Mouse (Mus musculus): Measurements from ENCODE around the gene Irx6. TPM values are rescaled to one million over a fixed set of nuclear protein-coding genes. Genes with fewer than 3 reads are reported as not detected.

Gene Irx6
- polyA plus RNA-seq, 1 experiment, result not detected

- Histone ChIP-seq H3K9me3 (ENCODE audit: control insufficient read depth, low read length) (peaks cover 2% of the 10 kb centered on the region; the same call in 1 of the 2 replicates), H3K4me1 (ENCODE audit: control insufficient read depth) (no peaks in the 10 kb centered on the region), H3K4me3 (replicated peaks) (no peak overlapping the region), H3K27me3 (ENCODE audit: control insufficient read depth) (no peaks in the 10 kb centered on the region), H3K36me3 (ENCODE audit: control insufficient read depth) (no peaks in the 10 kb centered on the region)
- no peak for TF ChIP-seq GATA1 (IDR thresholded peaks at IDR 0.05; ENCODE audit: low read length)
- no peak for TF ChIP-seq TAL1 (IDR thresholded peaks at IDR 0.05; ENCODE audit: low read length)
These were observed 39.2 kb downstream of the Irx6 start for GRCm38 (mm10) chr8:92713286-92713685.

- Histone ChIP-seq H3K4me1 (ENCODE audit: control insufficient read depth) (no peaks in the 10 kb centered on the region), H3K36me3 (ENCODE audit: control insufficient read depth) (no peaks in the 10 kb centered on the region), H3K27me3 (ENCODE audit: control insufficient read depth) (no peaks in the 10 kb centered on the region), H3K9me3 (ENCODE audit: control insufficient read depth, low read length) (no peaks in the 10 kb centered on the region), H3K4me3 (replicated peaks) (no peak overlapping the region)
- TF ChIP-seq GATA1 (IDR thresholded peaks at IDR 0.05; ENCODE audit: low read length) (no peak), TAL1 (IDR thresholded peaks at IDR 0.05; ENCODE audit: low read length) (no peak)
These were observed 43.3 kb downstream of the Irx6 start for GRCm38 (mm10) chr8:92717418-92717817.

GRCm38 (mm10) chr8:92718057-92718456 lies 44.0 kb downstream of the Irx6 start:
- Histone ChIP-seq H3K4me1 (ENCODE audit: control insufficient read depth) (no peaks in the 10 kb centered on the region), H3K9me3 (ENCODE audit: control insufficient read depth, low read length) (no peaks in the 10 kb centered on the region), H3K36me3 (ENCODE audit: control insufficient read depth) (no peaks in the 10 kb centered on the region), H3K27me3 (ENCODE audit: control insufficient read depth) (no peaks in the 10 kb centered on the region), H3K4me3 (replicated peaks) (no peak overlapping the region)
- no peak for TF ChIP-seq TAL1 (IDR thresholded peaks at IDR 0.05; ENCODE audit: low read length)
- TF ChIP-seq GATA1 (IDR thresholded peaks at IDR 0.05; ENCODE audit: low read length), result no peak

- Histone ChIP-seq H3K9me3 (ENCODE audit: control insufficient read depth, low read length) (no peaks in the 10 kb centered on the region), H3K27me3 (ENCODE audit: control insufficient read depth) (no peaks in the 10 kb centered on the region), H3K36me3 (ENCODE audit: control insufficient read depth) (no peaks in the 10 kb centered on the region), H3K4me1 (ENCODE audit: control insufficient read depth) (no peaks in the 10 kb centered on the region), H3K4me3 (replicated peaks) (no peak overlapping the region)
- TF ChIP-seq TAL1 (IDR thresholded peaks at IDR 0.05; ENCODE audit: low read length), result no peak
- TF ChIP-seq GATA1 (IDR thresholded peaks at IDR 0.05; ENCODE audit: low read length), result no peak
These were observed 47.3 kb downstream of the Irx6 start for GRCm38 (mm10) chr8:92721266-92721935.

GRCm38 (mm10) chr8:92721936-92722321 lies 47.8 kb downstream of the Irx6 start:
- Histone ChIP-seq H3K4me3 (replicated peaks) (no peak overlapping the region), H3K4me1 (ENCODE audit: control insufficient read depth) (no peaks in the 10 kb centered on the region), H3K27me3 (ENCODE audit: control insufficient read depth) (no peaks in the 10 kb centered on the region), H3K36me3 (ENCODE audit: control insufficient read depth) (no peaks in the 10 kb centered on the region), H3K9me3 (ENCODE audit: control insufficient read depth, low read length) (no peaks in the 10 kb centered on the region)
- TF ChIP-seq TAL1 (IDR thresholded peaks at IDR 0.05; ENCODE audit: low read length) (no peak), GATA1 (IDR thresholded peaks at IDR 0.05; ENCODE audit: low read length) (no peak)

- TF ChIP-seq GATA1 (IDR thresholded peaks at IDR 0.05; ENCODE audit: low read length) (no peak), TAL1 (IDR thresholded peaks at IDR 0.05; ENCODE audit: low read length) (no peak)
- Histone ChIP-seq H3K4me3 (replicated peaks) (no peak overlapping the region), H3K36me3 (ENCODE audit: control insufficient read depth) (no peaks in the 10 kb centered on the region), H3K4me1 (ENCODE audit: control insufficient read depth) (no peaks in the 10 kb centered on the region), H3K27me3 (ENCODE audit: control insufficient read depth) (no peaks in the 10 kb centered on the region), H3K9me3 (ENCODE audit: control insufficient read depth, low read length) (no peaks in the 10 kb centered on the region)
These were observed 49.2 kb downstream of the Irx6 start for GRCm38 (mm10) chr8:92723320-92723719.

- no peaks in the 10 kb centered on the region for H3K36me3 ChIP-seq (ENCODE audit: control insufficient read depth)
These were observed 49.9 kb downstream of the Irx6 start for GRCm38 (mm10) chr8:92723947-92724346.

GRCm38 (mm10) chr8:92724359-92724758 lies 50.3 kb downstream of the Irx6 start:
- no peaks in the 10 kb centered on the region for H3K9me3 ChIP-seq (ENCODE audit: control insufficient read depth, low read length)
- no peaks in the 10 kb centered on the region for H3K4me1 ChIP-seq (ENCODE audit: control insufficient read depth)
- TF ChIP-seq GATA1 (IDR thresholded peaks at IDR 0.05; ENCODE audit: low read length) (no peak), TAL1 (IDR thresholded peaks at IDR 0.05; ENCODE audit: low read length) (no peak)
- H3K4me3 ChIP-seq (replicated peaks), result no peak overlapping the region
- H3K36me3 ChIP-seq (ENCODE audit: control insufficient read depth), result no peaks in the 10 kb centered on the region
- H3K27me3 ChIP-seq (ENCODE audit: control insufficient read depth), result no peaks in the 10 kb centered on the region

More at GRCm38 (mm10) chr8:92723947-92724346, 49.9 kb downstream of the Irx6 start:
- H3K4me3 ChIP-seq (replicated peaks), result no peak overlapping the region
- H3K27me3 ChIP-seq (ENCODE audit: control insufficient read depth), result no peaks in the 10 kb centered on the region
- TF ChIP-seq GATA1 (IDR thresholded peaks at IDR 0.05; ENCODE audit: low read length) (no peak), TAL1 (IDR thresholded peaks at IDR 0.05; ENCODE audit: low read length) (no peak)
- H3K4me1 ChIP-seq (ENCODE audit: control insufficient read depth), result no peaks in the 10 kb centered on the region
- no peaks in the 10 kb centered on the region for H3K9me3 ChIP-seq (ENCODE audit: control insufficient read depth, low read length)

Other genes with a start within 250 kb of the Irx6 start
- gene Mmp2, start 153.0 kb downstream of the Irx6 start, polyA plus RNA-seq (2012), result 0.02 TPM in 1 of 2 replicates, not detected in the other
- gene Lpcat2, start 181.1 kb downstream of the Irx6 start, polyA plus RNA-seq (2012), result 0.01 TPM in 1 of 2 replicates, not detected in the other
- not detected in 2 replicates for gene Capns2, start 227.1 kb downstream of the Irx6 start, polyA plus RNA-seq (2012)